Mouse (Mus musculus): ENCODE results near the gene Map3k3. TPM values are rescaled to one million over a fixed set of nuclear protein-coding genes. Genes with fewer than 3 reads are reported as not detected.
A peak's percentile ranks its signal among the peaks of the same experiment; 100 is the strongest.

Gene Map3k3
- polyA plus RNA-seq, 1 experiment from 2014 or later, result 43.9 TPM

GRCm38 (mm10) chr11:106129477-106129876, 45.1 kb downstream of the Map3k3 start:
- in situ Hi-C loops (cut with MboI; ENCODE audit: low pct_unique_long_range_greater_than_20kb), result no loop called here
- no peak for ATAC-seq
- TF ChIP-seq CTCF (IDR thresholded peaks at IDR 0.05), result no peak
- no peaks in the 10 kb centered on the region for H3K27me3 ChIP-seq
- ChIA-PET POLR2A (no interaction called here), CTCF (interaction anchor here (1.6 kb wide), 1 partner anchor 41 kb away, joined by 4 read pairs; no protein-coding TSS in a partner anchor)
- no peak for DNase-seq (ENCODE audit: low read depth, low spot score)

- no peaks in the 10 kb centered on the region for H3K27me3 ChIP-seq
- CTCF ChIA-PET, result interaction anchor here (1.2 to 1.6 kb wide), 2 partner anchors 17 to 22 kb away, joined by 3 to 4 read pairs; no protein-coding TSS in a partner anchor
- no peak for DNase-seq (ENCODE audit: low read depth, low spot score)
- TF ChIP-seq CTCF (IDR thresholded peaks at IDR 0.05), result no peak
- ATAC-seq, result no peak
- in situ Hi-C loops (cut with MboI; ENCODE audit: low pct_unique_long_range_greater_than_20kb), result no loop called here
- POLR2A ChIA-PET, result no interaction called here
Measured at GRCm38 (mm10) chr11:106132516-106132915, 48.1 kb downstream of the Map3k3 start.

GRCm38 (mm10) chr11:106134580-106135528, 50.4 kb downstream of the Map3k3 start:
- no peak for TF ChIP-seq CTCF (IDR thresholded peaks at IDR 0.05)
- ATAC-seq, result peak; percentile 35
- no peaks in the 10 kb centered on the region for H3K27me3 ChIP-seq
- in situ Hi-C loops (cut with MboI; ENCODE audit: low pct_unique_long_range_greater_than_20kb), result no loop called here
- ChIA-PET POLR2A (no interaction called here), CTCF (interaction anchor here (1.7 kb wide), 1 partner anchor 9 kb away, joined by 9 read pairs; no protein-coding TSS in a partner anchor)
- DNase-seq (ENCODE audit: low read depth, low spot score), result no peak

- in situ Hi-C loops (cut with MboI; ENCODE audit: low pct_unique_long_range_greater_than_20kb), result no loop called here
- ATAC-seq, result no peak
- H3K27me3 ChIP-seq, result no peaks in the 10 kb centered on the region
- POLR2A ChIA-PET, result no interaction called here
- no peak for TF ChIP-seq CTCF (IDR thresholded peaks at IDR 0.05)
- no peak for DNase-seq (ENCODE audit: low read depth, low spot score)
- CTCF ChIA-PET, result interaction anchor here (2.0 kb wide), 1 partner anchor 9 kb away, joined by 6 read pairs; no protein-coding TSS in a partner anchor
Measured at GRCm38 (mm10) chr11:106151219-106151618, 66.8 kb downstream of the Map3k3 start.

- in situ Hi-C loops (cut with MboI; ENCODE audit: low pct_unique_long_range_greater_than_20kb), result no loop called here
- ChIA-PET POLR2A (interaction anchor here (0.7 kb wide), 1 partner anchor 642 kb away, joined by 3 read pairs; no protein-coding TSS in a partner anchor), CTCF (interaction anchor here (2.0 kb wide), 1 partner anchor 10 kb away, joined by 6 read pairs; no protein-coding TSS in a partner anchor)
- no peak for TF ChIP-seq CTCF (IDR thresholded peaks at IDR 0.05)
- DNase-seq (ENCODE audit: low read depth, low spot score) (no peak), ATAC-seq (no peak)
- no peaks in the 10 kb centered on the region for H3K27me3 ChIP-seq
Measured at GRCm38 (mm10) chr11:106152132-106152531, 67.7 kb downstream of the Map3k3 start.

GRCm38 (mm10) chr11:106154091-106154490, 69.7 kb downstream of the Map3k3 start:
- no peak for TF ChIP-seq CTCF (IDR thresholded peaks at IDR 0.05)
- ATAC-seq, result no peak
- ChIA-PET CTCF (interaction anchor here (1.8 kb wide), 1 partner anchor 21 kb away, joined by 4 read pairs; no protein-coding TSS in a partner anchor), POLR2A (no interaction called here)
- no peak for DNase-seq (ENCODE audit: low read depth, low spot score)
- in situ Hi-C loops (cut with MboI; ENCODE audit: low pct_unique_long_range_greater_than_20kb), result no loop called here
- H3K27me3 ChIP-seq, result no peaks in the 10 kb centered on the region

- ChIA-PET POLR2A (no interaction called here), CTCF (interaction anchor here (0.8 to 1.8 kb wide), 3 partner anchors 9 to 22 kb away, joined by 3 to 4 read pairs (median 3); no protein-coding TSS in a partner anchor)
- ATAC-seq (no peak), DNase-seq (ENCODE audit: low read depth, low spot score) (no peak)
- TF ChIP-seq CTCF (IDR thresholded peaks at IDR 0.05), result no peak
- in situ Hi-C loops (cut with MboI; ENCODE audit: low pct_unique_long_range_greater_than_20kb), result no loop called here
- no peaks in the 10 kb centered on the region for H3K27me3 ChIP-seq
Measured at GRCm38 (mm10) chr11:106154770-106155169, 70.4 kb downstream of the Map3k3 start.

- DNase-seq (ENCODE audit: low read depth, low spot score), result no peak
- ChIA-PET CTCF (interaction anchor here (1.7 kb wide), 1 partner anchor 16 kb away, joined by 3 read pairs; no protein-coding TSS in a partner anchor), POLR2A (interaction anchor here (0.5 to 1.2 kb wide), 2 partner anchors 19 to 71 kb away, joined by 3 to 4 read pairs; no protein-coding TSS in a partner anchor)
- TF ChIP-seq CTCF (IDR thresholded peaks at IDR 0.05), result no peak
- no peak for ATAC-seq
- in situ Hi-C loops (cut with MboI; ENCODE audit: low pct_unique_long_range_greater_than_20kb), result no loop called here
- H3K27me3 ChIP-seq, result no peaks in the 10 kb centered on the region
Measured at GRCm38 (mm10) chr11:106155761-106156160, 71.3 kb downstream of the Map3k3 start.

GRCm38 (mm10) chr11:106156257-106156656, 71.8 kb downstream of the Map3k3 start:
- in situ Hi-C loops (cut with MboI; ENCODE audit: low pct_unique_long_range_greater_than_20kb), result no loop called here
- no peaks in the 10 kb centered on the region for H3K27me3 ChIP-seq
- ChIA-PET POLR2A (interaction anchor here (1.2 to 1.7 kb wide), 2 partner anchors 9 to 20 kb away, joined by 3 to 4 read pairs; no protein-coding TSS in a partner anchor), CTCF (interaction anchor here (1.7 kb wide), 1 partner anchor 16 kb away, joined by 3 read pairs; no protein-coding TSS in a partner anchor)
- ATAC-seq (no peak), DNase-seq (ENCODE audit: low read depth, low spot score) (no peak)
- TF ChIP-seq CTCF (IDR thresholded peaks at IDR 0.05), result no peak

GRCm38 (mm10) chr11:106157154-106157553, 72.7 kb downstream of the Map3k3 start:
- ChIA-PET CTCF (interaction anchor here (1.0 to 1.9 kb wide), 2 partner anchors 10 to 11 kb away, joined by 3 to 4 read pairs; no protein-coding TSS in a partner anchor), POLR2A (interaction anchor here (1.7 kb wide), 1 partner anchor 10 kb away, joined by 3 read pairs; no protein-coding TSS in a partner anchor)
- in situ Hi-C loops (cut with MboI; ENCODE audit: low pct_unique_long_range_greater_than_20kb), result no loop called here
- TF ChIP-seq CTCF (IDR thresholded peaks at IDR 0.05), result no peak
- ATAC-seq (no peak), DNase-seq (ENCODE audit: low read depth, low spot score) (no peak)
- H3K27me3 ChIP-seq, result no peaks in the 10 kb centered on the region

All from Patski (cell line).